Mouse (Mus musculus) olfactory bulb, adult 2 months (tissue): ENCODE data around the gene Endod1.

Source experiments
- CTCF ChIP-seq: fragments of 200-500 bp; IDR thresholded peaks from 2 replicates; pipeline ENCODE4 v1.5.1; 2012; ENCODE audit warnings: low read depth, mild to moderate bottlenecking, low read length, moderate library complexity; ENCODE audit not compliant: insufficient read depth
- POLR2A ChIP-seq: fragments of 200-500 bp; IDR thresholded peaks from 2 replicates; pipeline ENCODE4 v1.6.1; 2012; ENCODE audit warnings: mild to moderate bottlenecking, low read depth, low read length, moderate library complexity; ENCODE audit not compliant: insufficient read depth

GRCm38 (mm10) chr9:14391286-14391685 is 10.0 kb upstream of the Endod1 start:
- TF ChIP-seq CTCF (no peak), POLR2A (no peak)
